Mouse (Mus musculus): ENCODE measurements around the gene Aspm.

- TF ChIP-seq POLR2A (IDR thresholded peaks at IDR 0.05; ENCODE audit: insufficient read depth, low read depth, low read length) (no peak), CTCF (IDR thresholded peaks at IDR 0.05; ENCODE audit: insufficient read depth, low read depth, low read length) (no peak)
Observed at GRCm38 (mm10) chr1:139454340-139455225, at the start of gene Aspm.
